Mouse (Mus musculus): ENCODE data around the gene Cd7.
"Not testable (repeated sequence)": the region's sequence is repeated elsewhere in the genome, so short reads cannot be mapped to it uniquely, and the experiment has no call there.

Gene Cd7

GRCm38 (mm10) chr11:121047826-121048399 is 8.7 kb upstream of the Cd7 start:
- no peak for DNase-seq (ENCODE audit: low spot score in 2 of 2)

GRCm38 (mm10) chr11:121045286-121045685 is 6.1 kb upstream of the Cd7 start:
- no peak for DNase-seq (ENCODE audit: low spot score in 2 of 2)

- DNase-seq (ENCODE audit: low spot score in 2 of 2), result not testable (repeated sequence)
These were observed 3.8 kb upstream of the Cd7 start for GRCm38 (mm10) chr11:121043025-121043424.

GRCm38 (mm10) chr11:121042480-121042879 is 3.3 kb upstream of the Cd7 start:
- DNase-seq (ENCODE audit: low spot score in 2 of 2), result no peak

GRCm38 (mm10) chr11:121041636-121042035 is 2.4 kb upstream of the Cd7 start:
- DNase-seq (ENCODE audit: low spot score in 2 of 2), result no peak

GRCm38 (mm10) chr11:121041212-121041611 is 2.0 kb upstream of the Cd7 start:
- peak; percentile 72 to 90 for DNase-seq (ENCODE audit: low spot score in 2 of 2)

GRCm38 (mm10) chr11:121038366-121039240 is 615 bp downstream of the Cd7 start:
- DNase-seq (ENCODE audit: low spot score in 2 of 2), result no peak

GRCm38 (mm10) chr11:121033118-121033517 is 6.1 kb downstream of the Cd7 start:
- DNase-seq (ENCODE audit: low spot score in 2 of 2), result no peak

GRCm38 (mm10) chr11:121027259-121027658 is 12.0 kb downstream of the Cd7 start:
- no peak for DNase-seq (ENCODE audit: low spot score in 2 of 2)

GRCm38 (mm10) chr11:121024163-121024562 is 15.1 kb downstream of the Cd7 start:
- DNase-seq (ENCODE audit: low spot score in 2 of 2), result no peak

GRCm38 (mm10) chr11:121019501-121019900 is 19.7 kb downstream of the Cd7 start:
- DNase-seq (ENCODE audit: low spot score in 2 of 2), result no peak

- peak; percentile 44 to 79 for DNase-seq (ENCODE audit: low spot score in 2 of 2)
These were observed 21.5 kb downstream of the Cd7 start for GRCm38 (mm10) chr11:121017703-121018102.

- DNase-seq (ENCODE audit: low spot score in 2 of 2), result no peak
These were observed 23.7 kb downstream of the Cd7 start for GRCm38 (mm10) chr11:121015472-121015871.

- DNase-seq (ENCODE audit: low spot score in 2 of 2), result no peak
These were observed 24.3 kb downstream of the Cd7 start for GRCm38 (mm10) chr11:121014896-121015300.

- no peak for DNase-seq (ENCODE audit: low spot score in 2 of 2)
These were observed 25.6 kb downstream of the Cd7 start for GRCm38 (mm10) chr11:121013656-121014055.

GRCm38 (mm10) chr11:121010044-121010755 is 29.0 kb downstream of the Cd7 start:
- no peak for DNase-seq (ENCODE audit: low spot score in 2 of 2)

GRCm38 (mm10) chr11:121006184-121006583 is 33.0 kb downstream of the Cd7 start:
- no peak for DNase-seq (ENCODE audit: low spot score in 2 of 2)

- DNase-seq (ENCODE audit: low spot score in 2 of 2), result no peak
These were observed 34.9 kb downstream of the Cd7 start for GRCm38 (mm10) chr11:121004281-121004680.

GRCm38 (mm10) chr11:121001966-121002365 is 37.3 kb downstream of the Cd7 start:
- no peak for DNase-seq (ENCODE audit: low spot score in 2 of 2)

GRCm38 (mm10) chr11:120994741-120995140 is 44.5 kb downstream of the Cd7 start:
- DNase-seq (ENCODE audit: low spot score in 2 of 2), result no peak

- DNase-seq (ENCODE audit: low spot score in 2 of 2), result no peak
These were observed 45.6 kb downstream of the Cd7 start for GRCm38 (mm10) chr11:120993586-120993985.

GRCm38 (mm10) chr11:120993080-120993479 is 46.1 kb downstream of the Cd7 start:
- no peak for DNase-seq (ENCODE audit: low spot score in 2 of 2)

GRCm38 (mm10) chr11:120991791-120992190 is 47.4 kb downstream of the Cd7 start:
- DNase-seq (ENCODE audit: low spot score in 2 of 2), result no peak
